Mouse (Mus musculus) lung, postnatal 0 days (tissue): ENCODE results near the gene Large1.

ENCODE experiments used
- CTCF ChIP-seq: IDR thresholded peaks from 2 replicates; pipeline ENCODE4 v1.5.1; 2016; ENCODE audit warnings: antibody characterized with exemption, mild to moderate bottlenecking
- EP300 ChIP-seq: IDR thresholded peaks from 2 replicates; pipeline ENCODE4 v1.6.1; 2016; ENCODE audit warnings: antibody characterized with exemption, mild to moderate bottlenecking, control low read depth

DNA sequence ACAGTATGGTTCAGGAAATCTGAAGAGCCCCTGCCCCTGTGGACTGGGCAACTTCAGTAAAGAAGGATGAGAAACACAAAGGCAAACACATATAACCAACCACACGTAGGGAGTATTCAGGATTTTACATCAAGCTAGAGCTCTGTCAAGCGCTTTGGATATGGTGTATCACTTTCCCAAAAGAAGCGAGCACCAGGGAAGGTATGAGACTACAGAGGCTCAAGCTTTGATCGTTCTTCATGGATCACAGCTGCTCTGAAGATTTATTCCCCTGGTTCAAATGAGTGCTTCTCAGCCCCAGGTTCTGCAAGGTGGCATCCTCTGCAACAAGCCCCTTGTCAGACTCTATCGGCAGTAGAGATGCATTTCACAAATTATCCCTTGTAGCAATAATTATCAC lies 24.2 kb downstream of the Large1 start:
- TF ChIP-seq CTCF: no peak
- TF ChIP-seq EP300: no peak
